Mouse (Mus musculus): ENCODE measurements around the gene Tmem229b.
A peak's percentile ranks its signal among the peaks of the same experiment; 100 is the strongest.
"Not testable (repeated sequence)": the region's sequence is repeated elsewhere in the genome, so short reads cannot be mapped to it uniquely, and the experiment has no call there.

The Tmem229b gene

GRCm38 (mm10) chr12:79007126-79007753, at the start of gene Tmem229b:
Gene Tmem229b, minus strand, starts transcription at chr12:79007627.
- peak; percentile 28 for DNase-seq

GRCm38 (mm10) chr12:79055276-79055675, 47.8 kb upstream of the Tmem229b start:
- DNase-seq = no peak

GRCm38 (mm10) chr12:79052073-79052472, 44.6 kb upstream of the Tmem229b start:
- peak; percentile 57 for DNase-seq

- no peak for DNase-seq
Measured at GRCm38 (mm10) chr12:79050545-79051212, 43.3 kb upstream of the Tmem229b start.

GRCm38 (mm10) chr12:79049807-79050206, 42.4 kb upstream of the Tmem229b start:
- DNase-seq = no peak

- DNase-seq = no peak
Measured at GRCm38 (mm10) chr12:79048898-79049297, 41.5 kb upstream of the Tmem229b start.

GRCm38 (mm10) chr12:79047203-79047602, 39.8 kb upstream of the Tmem229b start:
- no peak for DNase-seq

GRCm38 (mm10) chr12:79046171-79046570, 38.7 kb upstream of the Tmem229b start:
- DNase-seq = no peak

- DNase-seq = no peak
Measured at GRCm38 (mm10) chr12:79044668-79045067, 37.2 kb upstream of the Tmem229b start.

GRCm38 (mm10) chr12:79041436-79041835, 34.0 kb upstream of the Tmem229b start:
- no peak for DNase-seq

GRCm38 (mm10) chr12:79040201-79040827, 32.9 kb upstream of the Tmem229b start:
- DNase-seq = no peak

GRCm38 (mm10) chr12:79039708-79040107, 32.3 kb upstream of the Tmem229b start:
- no peak for DNase-seq

GRCm38 (mm10) chr12:79035349-79035748, 27.9 kb upstream of the Tmem229b start:
- DNase-seq = no peak

- DNase-seq = no peak
Measured at GRCm38 (mm10) chr12:79034331-79034730, 26.9 kb upstream of the Tmem229b start.

- peak; percentile 58 for DNase-seq
Measured at GRCm38 (mm10) chr12:79028911-79029861, 21.8 kb upstream of the Tmem229b start, which contains the start of gene Plekhh1. Gene Plekhh1, plus strand, starts transcription at chr12:79029163.

GRCm38 (mm10) chr12:79027526-79027925, 20.1 kb upstream of the Tmem229b start:
- not testable (repeated sequence) for DNase-seq

- DNase-seq = peak; percentile 85
Measured at GRCm38 (mm10) chr12:79022882-79023281, 15.5 kb upstream of the Tmem229b start.

GRCm38 (mm10) chr12:79021902-79022301, 14.5 kb upstream of the Tmem229b start:
- DNase-seq = no peak

GRCm38 (mm10) chr12:79017994-79018399, 10.6 kb upstream of the Tmem229b start:
- no peak for DNase-seq

GRCm38 (mm10) chr12:79016109-79016508, 8.7 kb upstream of the Tmem229b start:
- DNase-seq = no peak

GRCm38 (mm10) chr12:79010569-79010968, 3.1 kb upstream of the Tmem229b start:
- DNase-seq = peak; percentile 12

- DNase-seq = peak; percentile 41
Measured at GRCm38 (mm10) chr12:79006478-79007125, 825 bp downstream of the Tmem229b start.
